Mouse (Mus musculus): ENCODE results near the gene Plac1. TPM values are rescaled to one million over a fixed set of nuclear protein-coding genes. Genes with fewer than 3 reads are reported as not detected.

The Plac1 gene
- polyA plus RNA-seq, 1 experiment: 0.84 TPM

GRCm38 (mm10) chrX:53058459-53059280 is 181.2 kb downstream of the Plac1 start:
- Histone ChIP-seq H3ac (ENCODE audit: control insufficient read depth, insufficient read length) (no peak overlapping the region), H3K27me3 (ENCODE audit: control insufficient read depth, insufficient read depth, insufficient read length) (no peaks in the 10 kb centered on the region), H3K4me2 (ENCODE audit: low read depth) (no peak overlapping the region), H3K79me2 (ENCODE audit: control insufficient read depth, insufficient read depth) (peaks cover 4% of the 10 kb centered on the region), H3K4me3 (no peak overlapping the region), H3K36me3 (ENCODE audit: control insufficient read depth, insufficient read depth) (peaks cover 16% of the 10 kb centered on the region)
- TF ChIP-seq CEBPB (IDR thresholded peaks at IDR 0.05; ENCODE audit: insufficient read depth, poor library complexity, severe bottlenecking) (no peak), MYOG (IDR thresholded peaks at IDR 0.05; ENCODE audit: control insufficient read depth in 1 of 3, insufficient read depth in 1 of 3, insufficient read length in 2 of 3, low read depth in 2 of 3) (no peak), TCF12 (IDR thresholded peaks at IDR 0.05; ENCODE audit: insufficient read depth, poor library complexity, severe bottlenecking) (no peak), SRF (IDR thresholded peaks at IDR 0.05; ENCODE audit: control insufficient read depth, insufficient read length, low read depth) (no peak), POLR2AphosphoS2 (IDR thresholded peaks at IDR 0.05; ENCODE audit: insufficient read length, low read depth) (no peak), MYOD1 (IDR thresholded peaks at IDR 0.05; ENCODE audit: control insufficient read depth in 1 of 3, insufficient read length in 2 of 3, low read depth in 2 of 3) (no peak), E2F4 (IDR thresholded peaks at IDR 0.05; ENCODE audit: insufficient read depth) (no peak), USF1 (IDR thresholded peaks at IDR 0.05; ENCODE audit: low read depth) (no peak), MAX (IDR thresholded peaks at IDR 0.05; ENCODE audit: low read depth) (no peak), TCF3 (IDR thresholded peaks at IDR 0.05; ENCODE audit: insufficient read length, low read depth) (no peak), REST (IDR thresholded peaks at IDR 0.05; ENCODE audit: insufficient read depth, insufficient read length) (no peak), POLR2A (IDR thresholded peaks at IDR 0.05; ENCODE audit: insufficient read length, low read depth) (no peak)

- no peak for TF ChIP-seq REST (IDR thresholded peaks at IDR 0.05; ENCODE audit: insufficient read depth, insufficient read length)
- no peak for TF ChIP-seq POLR2A (IDR thresholded peaks at IDR 0.05; ENCODE audit: insufficient read length, low read depth)
- TF ChIP-seq USF1 (IDR thresholded peaks at IDR 0.05; ENCODE audit: low read depth): no peak
- TF ChIP-seq TCF3 (IDR thresholded peaks at IDR 0.05; ENCODE audit: insufficient read length, low read depth): no peak
- TF ChIP-seq TCF12 (IDR thresholded peaks at IDR 0.05; ENCODE audit: insufficient read depth, poor library complexity, severe bottlenecking): no peak
- no peak for TF ChIP-seq MYOD1 (IDR thresholded peaks at IDR 0.05; ENCODE audit: control insufficient read depth in 1 of 3, insufficient read length in 2 of 3, low read depth in 2 of 3)
- TF ChIP-seq SRF (IDR thresholded peaks at IDR 0.05; ENCODE audit: control insufficient read depth, insufficient read length, low read depth): no peak
- no peak for TF ChIP-seq MAX (IDR thresholded peaks at IDR 0.05; ENCODE audit: low read depth)
- no peak for TF ChIP-seq POLR2AphosphoS2 (IDR thresholded peaks at IDR 0.05; ENCODE audit: insufficient read length, low read depth)
- Histone ChIP-seq H3K79me2 (ENCODE audit: control insufficient read depth, insufficient read depth) (peaks cover 4% of the 10 kb centered on the region), H3K4me2 (ENCODE audit: low read depth) (peak overlapping the region; percentile 70), H3K4me3 (peak overlapping the region; percentile 70), H3K27me3 (ENCODE audit: control insufficient read depth, insufficient read depth, insufficient read length) (no peaks in the 10 kb centered on the region), H3K36me3 (ENCODE audit: control insufficient read depth, insufficient read depth) (peaks cover 16% of the 10 kb centered on the region), H3ac (ENCODE audit: control insufficient read depth, insufficient read length) (no peak overlapping the region)
Observed at GRCm38 (mm10) chrX:53057760-53058090, 182.2 kb downstream of the Plac1 start.

- H3K4me2 ChIP-seq (ENCODE audit: low read depth): peak overlapping the region; percentile 70
- peaks cover 16% of the 10 kb centered on the region for H3K36me3 ChIP-seq (ENCODE audit: control insufficient read depth, insufficient read depth)
- TF ChIP-seq MYOD1 (IDR thresholded peaks at IDR 0.05; ENCODE audit: control insufficient read depth in 1 of 3, insufficient read length in 2 of 3, low read depth in 2 of 3) (no peak), MYOG (IDR thresholded peaks at IDR 0.05; ENCODE audit: control insufficient read depth in 1 of 3, insufficient read depth in 1 of 3, insufficient read length in 2 of 3, low read depth in 2 of 3) (peak in 2 of 3 experiments; percentile 13 to 43), POLR2A (IDR thresholded peaks at IDR 0.05; ENCODE audit: insufficient read length, low read depth) (peak; percentile 94), POLR2AphosphoS2 (IDR thresholded peaks at IDR 0.05; ENCODE audit: insufficient read length, low read depth) (peak; percentile 88), SRF (IDR thresholded peaks at IDR 0.05; ENCODE audit: control insufficient read depth, insufficient read length, low read depth) (no peak)
- H3ac ChIP-seq (ENCODE audit: control insufficient read depth, insufficient read length): peak overlapping the region; percentile 94
- H3K79me2 ChIP-seq (ENCODE audit: control insufficient read depth, insufficient read depth): peaks cover 4% of the 10 kb centered on the region
- no peaks in the 10 kb centered on the region for H3K27me3 ChIP-seq (ENCODE audit: control insufficient read depth, insufficient read depth, insufficient read length)
- H3K4me3 ChIP-seq: peak overlapping the region; percentile 70
Observed at GRCm38 (mm10) chrX:53057054-53057759, 182.7 kb downstream of the Plac1 start.

- Histone ChIP-seq H3K4me2 (ENCODE audit: low read depth) (no peak overlapping the region), H3K27me3 (ENCODE audit: control insufficient read depth, insufficient read depth, insufficient read length) (no peaks in the 10 kb centered on the region), H3K36me3 (ENCODE audit: control insufficient read depth, insufficient read depth) (peaks cover 16% of the 10 kb centered on the region), H3K79me2 (ENCODE audit: control insufficient read depth, insufficient read depth) (peaks cover 4% of the 10 kb centered on the region), H3ac (ENCODE audit: control insufficient read depth, insufficient read length) (peak overlapping the region; percentile 94), H3K4me3 (peak overlapping the region; percentile 70)
- TF ChIP-seq TCF3 (IDR thresholded peaks at IDR 0.05; ENCODE audit: insufficient read length, low read depth): no peak
Observed at GRCm38 (mm10) chrX:53056627-53057026, 183.3 kb downstream of the Plac1 start.

GRCm38 (mm10) chrX:53055771-53056170 is 184.1 kb downstream of the Plac1 start:
- peak overlapping the region; percentile 70 for H3K4me3 ChIP-seq
- peak overlapping the region; percentile 57 for H3K4me2 ChIP-seq (ENCODE audit: low read depth)
- H3K27me3 ChIP-seq (ENCODE audit: control insufficient read depth, insufficient read depth, insufficient read length): no peaks in the 10 kb centered on the region
- H3ac ChIP-seq (ENCODE audit: control insufficient read depth, insufficient read length): no peak overlapping the region
- peaks cover 4% of the 10 kb centered on the region for H3K79me2 ChIP-seq (ENCODE audit: control insufficient read depth, insufficient read depth)
- peaks cover 16% of the 10 kb centered on the region for H3K36me3 ChIP-seq (ENCODE audit: control insufficient read depth, insufficient read depth)
- TF ChIP-seq POLR2A (IDR thresholded peaks at IDR 0.05; ENCODE audit: insufficient read length, low read depth) (peak; percentile 31), TCF3 (IDR thresholded peaks at IDR 0.05; ENCODE audit: insufficient read length, low read depth) (no peak)

Measured in myocyte (in vitro differentiated cells).